Mouse (Mus musculus) heart, postnatal 14 days (tissue): ENCODE measurements around the gene Dnajc11. TPM values are rescaled to one million over a fixed set of nuclear protein-coding genes. Genes with fewer than 3 reads are reported as not detected.

ENCODE experiments used
- DNase-seq, 2 experiments: peaks; one replicate each; pipeline ENCODE4 v3.0.0; 2021 to 2022
- intact Hi-C: fragments of 180-260 bp; cut with DNase I; formaldehyde crosslinking; loops from one replicate; pipeline ENCODE4 v1.15.1; 2025
- total RNA-seq, 2 experiments: library from RNA; stranded (reverse); gene quantifications; 2 replicates each; pipeline ENCODE4 v1.2.3; 2021

Gene Dnajc11
- total RNA-seq, 2 experiments from 2014 or later = 94.7 to 103 TPM

DNA sequence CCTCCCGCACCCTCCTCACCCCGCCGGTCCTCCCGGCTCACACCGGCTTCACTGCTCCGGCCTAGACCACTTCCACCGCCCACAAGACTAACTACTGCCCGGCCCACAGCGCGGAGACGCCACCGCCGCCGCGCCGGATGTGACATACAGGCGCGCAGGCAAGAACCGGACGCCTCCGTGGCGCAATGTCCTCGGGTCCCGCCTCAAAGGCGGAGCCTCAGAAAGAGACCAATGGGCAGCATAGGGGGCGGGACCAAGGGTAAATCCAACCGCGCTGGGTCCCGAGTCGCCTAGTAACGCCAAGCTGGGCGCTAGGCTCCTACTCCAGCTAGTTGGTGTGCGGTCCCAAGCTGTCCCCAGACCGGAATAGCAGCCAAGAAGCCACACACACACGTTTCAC lies 94.0 kb downstream of the Dnajc11 start, which contains the start of gene Zbtb48:
Gene Zbtb48 (minus strand): TSS at position 148 of the 400 bp plus-strand sequence.
- intact Hi-C loops = no loop called here
- peak; percentile 95 to 98 for DNase-seq

DNA sequence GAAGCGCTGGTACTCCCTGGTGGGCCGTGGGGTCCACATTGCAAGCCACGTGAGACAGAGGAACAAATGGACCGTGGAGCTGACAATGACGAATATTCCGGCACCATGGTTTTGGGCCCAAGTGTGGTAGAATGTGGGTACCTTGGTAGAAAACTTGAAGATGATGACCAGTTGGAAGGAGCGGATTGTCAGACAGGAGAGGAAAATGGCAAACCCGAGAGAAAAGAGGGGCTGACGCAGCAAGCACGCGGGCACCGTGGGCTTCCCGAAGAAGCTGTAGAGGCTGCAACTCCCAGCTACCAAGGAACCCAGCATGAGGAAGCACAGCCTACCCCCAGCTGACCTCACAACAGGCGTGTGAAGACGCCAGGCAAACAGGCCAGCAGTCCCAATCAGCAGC lies 95.0 kb downstream of the Dnajc11 start:
- intact Hi-C loops = no loop called here
- no peak for DNase-seq

DNA sequence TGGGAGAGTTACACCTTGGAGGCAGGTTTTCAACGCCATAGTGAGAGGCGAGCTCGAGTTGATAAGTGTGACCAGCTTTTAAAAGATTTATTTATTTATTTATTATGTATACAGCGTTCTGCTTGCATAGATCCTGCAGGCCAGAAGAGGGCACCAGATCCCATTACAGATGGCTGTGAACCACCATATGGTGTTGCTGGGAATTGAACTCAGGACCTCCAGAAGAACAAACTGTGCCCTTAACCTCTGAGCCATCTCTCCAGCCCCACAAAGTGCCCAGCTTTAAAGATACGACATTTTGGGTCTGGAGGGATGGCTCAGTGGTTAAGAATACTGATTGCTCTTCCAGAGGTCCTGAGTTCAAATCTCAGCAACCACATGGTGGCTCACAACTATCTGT lies 95.6 kb downstream of the Dnajc11 start:
- intact Hi-C loops = no loop called here
- no peak for DNase-seq

DNA sequence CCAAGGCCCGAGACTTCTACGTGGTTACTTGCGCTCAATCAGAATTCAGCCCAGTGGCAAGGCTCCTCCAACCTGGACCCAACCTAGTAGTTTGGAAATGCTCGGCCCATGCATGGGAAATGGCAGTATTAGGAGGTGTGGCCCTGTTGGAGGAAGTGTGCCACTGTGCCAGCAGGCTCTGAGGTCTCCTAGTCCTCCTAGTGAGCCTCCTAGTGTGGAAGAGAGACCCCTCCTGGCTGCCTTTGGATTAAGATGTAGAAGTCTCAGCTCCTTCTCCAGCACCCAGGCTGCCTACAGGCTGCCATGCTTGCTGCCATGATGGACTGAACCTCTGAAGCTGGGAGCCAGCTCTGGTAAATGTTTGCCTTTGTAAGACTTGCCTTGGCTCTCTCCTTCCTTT lies 96.5 kb downstream of the Dnajc11 start:
- intact Hi-C loops = no loop called here
- DNase-seq = no peak

Other genes starting within 250 kb of the Dnajc11 start
- 100 to 1,000 TPM; 193 to 199 TPM for gene Camta1, start 71.8 kb upstream of the Dnajc11 start, total RNA-seq
- gene Thap3, start 55.3 kb downstream of the Dnajc11 start, total RNA-seq = 10 to 100 TPM; 13.9 to 14.5 TPM
- 1 to 10 TPM; 7.6 to 8.5 TPM for gene Phf13, start 62.6 kb downstream of the Dnajc11 start, total RNA-seq
- gene Klhl21, start 75.1 kb downstream of the Dnajc11 start, total RNA-seq = 10 to 100 TPM; 53.0 to 56.9 TPM
- 1 to 10 TPM; 4.7 to 7.5 TPM for gene Zbtb48, start 94.0 kb downstream of the Dnajc11 start, total RNA-seq
- gene Tas1r1, start 104.9 kb downstream of the Dnajc11 start, total RNA-seq = under 1 TPM in 1 of 2 experiments, not detected in 1; 0.07 TPM
- gene Nol9, start 105.6 kb downstream of the Dnajc11 start, total RNA-seq = 10 to 100 TPM; 10.5 to 10.9 TPM
- gene Plekhg5, start 138.8 kb downstream of the Dnajc11 start, total RNA-seq = 10 to 100 TPM; 27.0 to 28.9 TPM
- 1 to 10 TPM; 4.0 to 6.7 TPM for gene Tnfrsf25, start 182.2 kb downstream of the Dnajc11 start, total RNA-seq
- gene Espn, start 218.7 kb downstream of the Dnajc11 start, total RNA-seq = 1 to 10 TPM; 1.4 to 2.0 TPM
- not detected for gene Hes2, start 225.2 kb downstream of the Dnajc11 start, total RNA-seq
- 10 to 100 TPM; 37.3 to 39.3 TPM for gene Acot7, start 244.4 kb downstream of the Dnajc11 start, total RNA-seq